Mouse (Mus musculus) left cerebral cortex, adult 18-20 months (tissue): Measurements from ENCODE around the gene Mcmbp. TPM values are rescaled to one million over a fixed set of nuclear protein-coding genes. Genes with fewer than 3 reads are reported as not detected.
"Not testable (repeated sequence)": the region's sequence is repeated elsewhere in the genome, so short reads cannot be mapped to it uniquely, and the experiment has no call there.

Source experiments
- DNase-seq, 2 experiments: peaks; one replicate each; pipeline ENCODE4 v3.0.0; 2021 to 2022; ENCODE audit warnings: low spot score in 2 of 2, mixed read lengths in 1 of 2
- total RNA-seq, 2 experiments: library from RNA; stranded (reverse); gene quantifications; 2 replicates each; pipeline ENCODE4 v1.2.3; 2021

The Mcmbp gene
- total RNA-seq, 2 experiments from 2014 or later: 22.8 to 25.3 TPM

DNA sequence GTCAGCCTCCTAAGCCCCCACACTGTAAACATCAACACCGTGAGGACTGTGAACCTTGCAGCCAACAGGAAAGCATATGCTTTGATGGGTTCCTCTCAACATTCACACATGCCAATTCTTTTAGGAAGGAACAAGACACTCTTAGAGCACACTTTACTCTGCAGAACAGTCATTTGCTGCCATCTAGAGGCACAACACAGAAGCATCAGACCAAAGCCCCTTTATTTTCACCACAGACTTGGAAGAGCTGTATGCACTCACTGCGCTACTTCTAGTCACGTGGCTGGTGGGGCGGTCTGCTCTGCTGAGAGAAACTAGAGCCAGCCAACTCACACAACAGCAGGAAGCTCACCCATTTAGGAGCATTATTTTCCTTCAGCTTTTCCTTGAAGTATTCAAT is 15.5 kb downstream of the Mcmbp start:
- DNase-seq: peak; percentile 60 to 73

- DNase-seq: no peak
Observed at GRCm38 (mm10) chr7:128717991-128718390, 22.3 kb downstream of the Mcmbp start.

- DNase-seq: peak; percentile 72 to 74
Observed at GRCm38 (mm10) chr7:128705735-128706134, 34.6 kb downstream of the Mcmbp start.

DNA sequence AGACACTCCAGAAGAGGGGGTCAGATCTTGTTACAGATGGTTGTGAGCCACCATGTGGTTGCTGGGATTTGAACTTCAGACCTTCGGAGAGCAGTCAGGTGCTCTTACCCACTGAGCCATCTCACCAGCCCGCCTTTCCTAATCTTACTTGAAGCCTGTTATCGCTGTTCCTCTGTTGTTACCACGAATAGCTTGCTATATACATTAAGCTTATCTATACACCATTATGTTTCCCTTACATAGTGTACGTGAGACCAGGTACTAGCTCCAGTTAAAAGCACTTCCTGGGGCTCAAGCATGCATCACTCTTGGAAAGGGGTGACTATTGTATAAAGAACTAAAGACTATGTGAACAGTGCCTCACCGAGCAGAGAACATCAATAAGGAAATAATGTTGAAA is 40.3 kb downstream of the Mcmbp start:
- not testable (repeated sequence) for DNase-seq

- DNase-seq: no peak
Observed at GRCm38 (mm10) chr7:128694848-128695247, 45.4 kb downstream of the Mcmbp start.

DNA sequence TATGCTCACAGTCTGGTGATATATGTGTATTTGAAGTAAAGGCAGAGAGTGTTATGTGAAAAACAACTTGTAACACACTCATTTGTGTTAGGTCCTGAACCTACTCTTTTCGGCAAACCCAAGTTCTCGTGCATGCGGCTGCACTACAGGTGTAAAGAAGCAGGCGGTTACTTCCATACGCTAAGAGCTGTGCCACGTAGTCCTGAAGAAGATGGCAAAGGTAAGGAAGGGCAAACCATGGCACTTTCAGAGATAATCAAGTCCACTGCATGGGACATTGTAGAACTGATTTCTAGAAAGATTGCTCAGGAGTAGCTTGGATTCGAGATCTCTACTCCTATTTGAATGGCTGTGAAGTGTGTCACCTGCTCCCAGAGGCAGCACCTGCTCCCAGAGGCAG is 48.1 kb downstream of the Mcmbp start:
- no peak for DNase-seq

DNA sequence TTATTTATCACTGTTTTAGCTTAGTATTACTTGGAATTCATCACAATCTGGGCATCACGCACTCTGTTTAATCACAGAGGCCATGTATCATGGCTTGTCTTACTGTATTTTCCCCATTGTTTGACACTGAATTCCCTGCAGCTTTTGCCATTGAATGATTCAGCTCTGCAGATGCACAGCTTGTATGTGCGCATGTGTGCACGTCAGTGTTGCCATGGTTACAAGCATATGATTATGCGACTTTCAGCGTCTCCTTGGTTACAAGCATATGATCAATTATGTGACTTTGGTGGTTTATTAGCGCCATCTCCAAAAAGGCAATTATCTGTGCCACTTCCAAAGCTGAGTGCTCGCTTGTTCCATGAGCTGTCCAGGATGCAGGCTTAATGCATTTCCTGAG is 49.5 kb downstream of the Mcmbp start:
- DNase-seq: peak; percentile 74 to 82

DNA sequence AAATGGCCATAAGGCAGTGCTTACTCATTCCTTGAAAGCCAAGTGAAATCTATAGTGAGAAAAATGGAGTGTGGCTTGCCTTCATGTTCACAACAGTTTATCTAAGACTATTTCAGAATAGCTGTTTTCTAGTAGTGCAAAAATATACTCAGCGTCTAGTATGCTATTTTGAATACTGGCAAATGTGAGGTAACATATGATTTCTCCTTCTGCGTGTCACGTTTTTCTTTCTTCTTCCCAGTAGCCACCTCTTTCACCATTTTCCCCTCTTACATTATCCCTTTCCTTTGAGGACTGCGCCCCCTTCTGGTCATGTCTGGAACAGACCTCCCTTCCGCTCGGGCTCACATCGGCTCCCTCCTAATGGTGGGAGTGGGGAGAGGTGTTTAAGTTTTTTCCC is 50.2 kb downstream of the Mcmbp start:
- DNase-seq: peak; percentile 94 to 97

DNA sequence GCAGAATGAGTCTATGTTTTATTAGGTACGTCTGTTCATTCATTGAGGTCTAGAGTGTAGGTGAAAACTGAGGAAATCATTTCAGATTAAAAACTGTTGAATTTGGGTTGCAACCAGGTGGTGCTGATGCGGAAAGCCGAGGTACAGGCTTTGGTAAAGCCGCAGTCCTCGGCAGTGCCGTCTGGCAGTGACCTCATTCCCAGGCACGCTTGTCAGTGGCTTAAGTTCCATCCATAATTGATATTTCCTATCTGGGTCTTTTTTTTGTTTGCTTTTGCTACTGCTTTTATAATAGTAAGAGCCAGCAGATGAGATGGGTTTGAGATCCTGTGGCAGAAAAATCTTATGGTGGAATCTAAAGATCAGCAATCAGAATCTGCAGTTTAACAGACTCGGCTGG is 50.9 kb downstream of the Mcmbp start:
- DNase-seq: no peak

- peak; percentile 80 to 87 for DNase-seq
Observed at GRCm38 (mm10) chr7:128687821-128688564, 52.3 kb downstream of the Mcmbp start.

DNA sequence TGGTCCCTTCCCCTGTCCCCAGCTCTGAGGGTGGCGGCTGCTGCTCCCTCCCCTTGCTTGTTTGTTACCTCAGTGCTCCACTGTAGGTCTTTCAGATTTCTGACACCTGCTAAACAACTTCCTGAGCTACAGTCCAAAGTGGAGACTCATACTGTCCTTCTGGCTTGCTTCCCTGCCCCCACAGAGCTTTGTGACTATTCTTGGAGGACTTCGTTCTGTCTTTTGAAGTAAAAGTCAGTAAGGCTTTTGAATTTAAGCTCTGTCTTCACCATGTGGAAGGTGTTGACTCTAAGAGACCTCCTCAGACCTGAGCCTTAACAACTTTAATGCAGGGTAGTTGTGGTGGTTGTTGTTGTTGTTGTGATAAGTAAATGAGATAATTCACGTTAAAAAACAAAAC is 61.7 kb downstream of the Mcmbp start:
- DNase-seq: no peak

DNA sequence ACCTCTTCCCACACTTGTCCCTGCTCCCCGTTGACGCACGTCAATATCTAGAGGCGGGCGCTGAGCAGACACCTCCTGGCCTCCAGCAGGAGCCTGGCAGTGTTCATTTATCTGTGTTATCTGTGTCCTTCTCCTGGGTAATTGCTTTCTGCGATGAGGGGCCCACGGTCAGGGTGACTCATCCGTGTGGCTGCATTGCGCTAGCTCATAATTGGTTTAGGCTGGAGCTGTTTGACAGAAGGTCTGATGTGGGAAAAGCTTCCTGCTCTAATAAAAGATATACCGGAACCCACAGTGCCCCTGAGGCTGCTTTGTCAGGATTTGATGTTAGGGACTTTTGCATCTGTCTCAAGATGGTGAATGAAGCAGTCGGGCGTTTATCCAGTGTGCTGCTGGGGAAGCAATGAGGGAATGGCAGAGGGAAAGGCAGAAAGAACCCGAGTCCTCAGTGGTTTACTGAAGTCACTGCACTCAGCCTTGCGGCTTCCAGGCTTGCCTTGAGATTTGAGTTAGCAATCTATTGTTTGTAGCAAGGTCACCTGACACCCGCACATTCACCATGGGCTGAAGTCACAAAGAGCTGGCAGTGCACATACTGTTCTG is 67.8 kb downstream of the Mcmbp start:
- peak in 1 of 2 experiments; percentile 24 for DNase-seq

DNA sequence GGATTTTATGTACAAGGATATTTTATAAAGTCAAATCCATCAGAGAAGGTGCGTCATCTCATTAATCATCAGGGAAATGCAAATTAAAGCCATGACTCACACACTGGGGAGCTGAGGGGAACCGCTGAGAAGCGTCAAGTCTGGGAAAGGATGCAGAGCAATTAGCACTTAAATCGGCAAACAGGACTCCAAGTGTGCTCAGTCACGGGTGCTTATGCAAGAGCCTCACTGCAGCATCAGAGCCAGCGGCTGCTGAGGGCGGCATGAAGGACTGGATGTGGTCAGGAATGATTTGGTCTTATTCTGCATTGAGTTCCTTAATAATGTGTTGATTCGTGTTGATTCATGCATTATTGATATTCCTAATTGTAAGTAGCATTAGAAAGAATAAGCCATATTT is 68.3 kb downstream of the Mcmbp start:
- DNase-seq: peak; percentile 62 to 76

GRCm38 (mm10) chr7:128668831-128669230 is 71.5 kb downstream of the Mcmbp start:
- DNase-seq: no peak

- DNase-seq: no peak
Observed at GRCm38 (mm10) chr7:128667788-128668187, 72.5 kb downstream of the Mcmbp start.

DNA sequence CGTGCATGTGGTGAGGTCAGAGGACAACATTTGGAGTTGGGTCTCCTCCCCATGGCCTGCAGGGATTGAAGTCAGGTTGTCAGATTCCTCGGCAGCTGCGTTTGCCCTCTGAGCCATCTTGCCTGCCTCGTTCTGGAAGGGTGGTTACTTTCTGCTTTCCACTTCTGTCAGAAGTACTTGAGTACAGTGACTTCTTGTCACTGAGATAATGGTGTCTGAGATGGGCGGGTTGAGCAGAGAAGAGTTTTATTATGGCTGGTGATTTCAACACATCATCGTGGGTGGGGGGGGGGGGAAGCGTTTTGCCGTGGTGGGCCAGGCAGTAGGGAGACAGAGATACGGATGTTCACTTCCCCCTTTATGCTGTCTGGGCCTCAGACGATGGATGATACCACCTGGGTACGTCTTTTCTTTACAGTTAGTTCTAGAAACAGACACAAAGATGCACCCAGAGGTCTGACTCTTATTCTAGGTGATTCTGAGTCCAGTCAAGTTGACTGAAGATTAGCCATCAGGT is 75.4 kb downstream of the Mcmbp start:
- DNase-seq: no peak

- no peak for DNase-seq
Observed at GRCm38 (mm10) chr7:128663906-128664305, 76.4 kb downstream of the Mcmbp start.

DNA sequence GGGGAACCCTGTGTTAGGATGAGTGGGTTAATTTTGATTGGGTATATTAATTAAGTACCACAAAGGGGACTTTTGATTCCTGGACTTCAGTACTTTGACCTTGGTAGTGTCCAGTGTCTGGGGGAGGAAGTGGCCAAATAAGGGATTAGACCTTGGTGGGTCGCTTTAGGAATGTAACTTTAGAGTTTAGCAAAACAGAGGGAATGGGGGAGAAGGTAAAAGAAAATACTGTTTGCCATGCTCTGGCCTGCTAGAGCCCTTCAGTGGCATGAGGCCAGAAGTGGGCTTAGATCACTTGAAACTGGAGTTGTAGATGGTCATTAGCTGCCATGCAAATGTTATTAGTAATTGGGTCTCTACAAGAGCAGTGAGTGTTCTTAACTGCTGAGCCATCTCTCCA is 83.3 kb downstream of the Mcmbp start:
- no peak for DNase-seq
